Mouse (Mus musculus): ENCODE measurements at regions not wholly inside any gene's neighbourhood (a gene's known extent, or its start where the extent isn't known, plus 50 kb on each side); places are given as distances from the start of the nearest gene placed in this dataset.

DNA sequence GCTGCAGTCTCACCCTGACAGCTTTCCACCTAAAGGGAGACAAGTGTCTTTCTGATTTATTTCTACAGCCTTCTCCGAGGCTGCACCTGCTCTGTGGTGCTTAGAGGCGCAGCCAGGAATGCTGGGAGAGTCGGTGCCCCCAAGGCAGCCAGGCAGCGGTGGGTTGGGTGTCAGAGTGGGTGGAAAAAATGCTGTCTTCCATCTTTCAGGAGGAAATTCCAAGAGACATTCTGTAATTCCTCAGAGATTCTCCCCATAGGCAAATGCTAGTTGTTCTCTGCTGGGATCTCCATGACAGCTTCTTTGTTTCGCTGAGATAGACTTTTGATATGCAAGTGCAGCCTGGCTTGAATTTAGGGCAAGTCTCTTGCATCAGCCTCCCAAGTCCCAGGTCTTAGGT lies 109.5 kb upstream of the Rai14 start:
- TF ChIP-seq EP300 (IDR thresholded peaks at IDR 0.05) (no peak), CTCF (IDR thresholded peaks at IDR 0.05) (no peak)

All from lung, postnatal 0 days (tissue).